Mouse (Mus musculus): ENCODE measurements around the gene Khdc1b.

DNA sequence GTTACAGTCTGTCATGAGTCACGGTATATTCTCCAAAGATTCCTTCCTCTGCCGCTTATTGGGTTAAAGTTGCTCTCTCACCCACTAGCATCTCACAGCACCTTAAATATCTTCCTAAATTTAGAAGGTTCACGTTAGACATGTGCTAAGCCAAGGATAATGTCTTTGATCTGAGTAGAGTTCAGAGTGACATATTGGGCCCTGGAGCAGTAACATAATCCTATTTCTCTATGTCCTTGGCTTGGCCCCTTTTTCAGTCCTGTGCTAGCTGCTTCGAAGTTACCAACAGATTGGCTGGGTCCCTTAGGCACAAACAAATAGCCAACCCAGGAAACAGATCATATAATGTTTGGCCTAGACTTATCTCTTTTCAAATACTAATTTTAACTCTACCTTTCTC, 44.7 kb downstream of the Khdc1b start:
- TF ChIP-seq EP300 (IDR thresholded peaks at IDR 0.05; ENCODE audit: insufficient read depth, low read depth, low read length) (no peak), CTCF (IDR thresholded peaks at IDR 0.05; ENCODE audit: low read depth, low read length) (no peak), POLR2A (IDR thresholded peaks at IDR 0.05; ENCODE audit: insufficient read depth, low read length) (no peak)
